Mouse (Mus musculus) MEL (cell line): ENCODE data around the gene Ing1.

Source experiments
- CHD2 ChIP-seq: IDR thresholded peaks from 2 replicates; pipeline ENCODE4 v1.6.1; 2011; ENCODE audit warnings: low read length, improper control_type of control experiment
- CTCF ChIP-seq, 3 experiments: IDR thresholded peaks in 2 of 3; conservative IDR thresholded peaks in 1 of 3; 2 replicates each; pipeline ENCODE4 v1.5.1; 2011 to 2012; ENCODE audit warnings: low read length in 3 of 3, low read depth in 2 of 3, mild to moderate bottlenecking in 2 of 3, improper control_type of control experiment in 1 of 3, inconsistent platforms in 1 of 3, mixed read lengths in 1 of 3, moderate library complexity in 1 of 3; ENCODE audit not compliant: control insufficient read depth in 1 of 3, insufficient read depth in 1 of 3, poor library complexity in 1 of 3, severe bottlenecking in 1 of 3
- EP300 ChIP-seq, 2 experiments: IDR thresholded peaks; 2 replicates each; pipeline ENCODE4 v1.6.1; 2011; ENCODE audit warnings: improper control_type of control experiment in 2 of 2, low read length in 2 of 2, low read depth in 1 of 2, mild to moderate bottlenecking in 1 of 2
- ETS1 ChIP-seq: IDR thresholded peaks from 2 replicates; pipeline ENCODE4 v1.6.1; 2012; ENCODE audit warnings: low read depth, mild to moderate bottlenecking, inconsistent platforms, low read length, improper control_type of control experiment, moderate library complexity
- GATA1 ChIP-seq: IDR thresholded peaks from 2 replicates; pipeline ENCODE4 v1.6.1; 2011; ENCODE audit warnings: low read depth, low read length, improper control_type of control experiment
- MXI1 ChIP-seq: IDR thresholded peaks from 2 replicates; pipeline ENCODE4 v1.6.1; 2011; ENCODE audit warnings: mild to moderate bottlenecking, low read depth, low read length, improper control_type of control experiment
- POLR2A ChIP-seq, 2 experiments: IDR thresholded peaks; 2 replicates each; pipeline ENCODE4 v1.6.1; 2011 to 2012; ENCODE audit warnings: low read length in 2 of 2, mild to moderate bottlenecking in 2 of 2, control low read depth in 1 of 2, improper control_type of control experiment in 1 of 2, low read depth in 1 of 2, moderate library complexity in 1 of 2; ENCODE audit not compliant: control insufficient read depth in 1 of 2, insufficient read depth in 1 of 2, poor library complexity in 1 of 2

GRCm38 (mm10) chr8:11530849-11531248 lies 24.5 kb upstream of the Ing1 start:
- TF ChIP-seq ETS1 (no peak), CTCF (IDR thresholded peaks at IDR 0.05 in 2 of 3, conservative IDR thresholded peaks at IDR 0.05 in 1 of 3; ENCODE audit: control insufficient read depth in 1 of 3, insufficient read depth in 1 of 3, low read depth in 2 of 3, low read length in 3 of 3, poor library complexity in 1 of 3, severe bottlenecking in 1 of 3) (no peak), CHD2 (no peak), EP300 (IDR thresholded peaks at IDR 0.05; ENCODE audit: low read depth in 1 of 2, low read length in 2 of 2) (no peak), MXI1 (no peak), POLR2A (IDR thresholded peaks at IDR 0.05; ENCODE audit: control insufficient read depth in 1 of 2, insufficient read depth in 1 of 2, low read depth in 1 of 2, low read length in 2 of 2, poor library complexity in 1 of 2) (no peak), GATA1 (no peak)
